Mouse (Mus musculus) bone marrow, adult 2 months (tissue): ENCODE measurements at regions not wholly inside any gene's neighbourhood (a gene's known extent, or its start where the extent isn't known, plus 50 kb on each side); places are given as distances from the start of the nearest gene placed in this dataset.

Source experiments
- CTCF ChIP-seq: fragments of 200-500 bp; IDR thresholded peaks from 2 replicates; pipeline ENCODE4 v1.5.1; 2011; ENCODE audit warnings: low read length, control low read depth; ENCODE audit not compliant: control insufficient read depth, insufficient read depth
- POLR2A ChIP-seq: fragments of 200-500 bp; IDR thresholded peaks from 2 replicates; pipeline ENCODE4 v1.6.1; 2011; ENCODE audit warnings: low read depth, mild to moderate bottlenecking, control low read depth, low read length, borderline replicate concordance; ENCODE audit not compliant: control insufficient read depth

- TF ChIP-seq CTCF (no peak), POLR2A (no peak)
These were observed 470.9 kb downstream of the Epha4 start for GRCm38 (mm10) chr1:77043749-77044564.
